Mouse (Mus musculus) embryonic facial prominence, embryonic 13.5 days (tissue): Measurements from ENCODE around the gene Saa3. TPM values are rescaled to one million over a fixed set of nuclear protein-coding genes. Genes with fewer than 3 reads are reported as not detected.
A peak's percentile ranks its signal among the peaks of the same experiment; 100 is the strongest.

Experiments used
- ATAC-seq: fragments of 200-750 bp; cut with Nextera tagmentation; 2 replicates; pipeline ENCODE4 v1.8.0; 2017; ENCODE audit warnings: low read depth; ENCODE audit not compliant: insufficient number of reproducible peaks, insufficient read depth, low FRiP score, low TSS enrichment
- H3K27ac ChIP-seq: fragments of 300-500 bp; sonication (generic); 2 replicates; pipeline ENCODE4 v1.5.1; 2015; ENCODE audit warnings: moderate library complexity, mild to moderate bottlenecking, inconsistent platforms
- H3K27me3 ChIP-seq: fragments of 300-500 bp; sonication (generic); 2 replicates; pipeline ENCODE4 v1.6.1; 2015; ENCODE audit warnings: mild to moderate bottlenecking, inconsistent platforms
- H3K36me3 ChIP-seq: fragments of 300-500 bp; sonication (generic); 2 replicates; pipeline ENCODE4 v1.6.1; 2015; ENCODE audit warnings: mild to moderate bottlenecking, inconsistent platforms
- H3K4me1 ChIP-seq: fragments of 300-500 bp; sonication (generic); 2 replicates; pipeline ENCODE4 v1.6.1; 2015; ENCODE audit warnings: inconsistent platforms
- H3K4me2 ChIP-seq: fragments of 300-500 bp; sonication (generic); 2 replicates; pipeline ENCODE4 v1.6.1; 2015; ENCODE audit warnings: moderate library complexity, mild to moderate bottlenecking, inconsistent platforms
- H3K4me3 ChIP-seq: fragments of 300-500 bp; sonication (generic); 2 replicates; pipeline ENCODE4 v1.5.1; 2015; ENCODE audit warnings: mild to moderate bottlenecking, inconsistent platforms
- H3K9ac ChIP-seq: fragments of 300-500 bp; sonication (generic); 2 replicates; pipeline ENCODE4 v1.6.1; 2015; ENCODE audit warnings: mild to moderate bottlenecking, inconsistent platforms
- H3K9me3 ChIP-seq: fragments of 300-500 bp; sonication (generic); 2 replicates; pipeline ENCODE4 v1.6.1; 2016; ENCODE audit warnings: inconsistent platforms
- WGBS: fragments of 180-500 bp; shearing (Covaris S2); methylation state at CpG from one replicate; pipeline ENCODE4 v1.1.7; 2015; ENCODE audit warnings: mixed read lengths; 5-methylcytosine and 5-hydroxymethylcytosine counted together
- polyA plus RNA-seq: library from polyadenylated mRNA; unstranded; fragments of >200 nt; fragmentation: Nextera tagmentation; extraction: Ambion mirVana; gene quantifications from 2 replicates; pipeline ENCODE4 v1.2.1, GENCODE M21; 2015

Gene Saa3
- polyA plus RNA-seq, 1 experiment from 2014 or later: 0.13 TPM

GRCm38 (mm10) chr7:46734983-46735382 is 19.5 kb upstream of the Saa3 start:
- Histone ChIP-seq H3K27me3 (no peaks in the 10 kb centered on the region), H3K36me3 (no peaks in the 10 kb centered on the region), H3K4me1 (no peaks in the 10 kb centered on the region), H3K9me3 (no peaks in the 10 kb centered on the region), H3K4me2 (no peak overlapping the region), H3K4me3 (no peak overlapping the region), H3K27ac (no peak overlapping the region), H3K9ac (no peak overlapping the region)
- no peak for ATAC-seq
- WGBS: 77% methylated on average over 2 of the region's 2 CpGs

- WGBS: 85% methylated on average over 4 of the region's 4 CpGs
- H3K27ac ChIP-seq: no peak within 1 kb of the TSS
- H3K4me1 ChIP-seq: no peaks in the 10 kb centered on the region
- no peaks in the 10 kb centered on the region for H3K27me3 ChIP-seq
- no peaks in the 10 kb centered on the region for H3K36me3 ChIP-seq
- no peak for ATAC-seq
- no peak within 1 kb of the TSS for H3K4me3 ChIP-seq
- H3K9me3 ChIP-seq: no peaks in the 10 kb centered on the region
- no peak within 1 kb of the TSS for H3K9ac ChIP-seq
- no peak within 1 kb of the TSS for H3K4me2 ChIP-seq
Measured at GRCm38 (mm10) chr7:46732458-46732857, 17.0 kb upstream of the Saa3 start, which contains the start of gene Saa4. Gene Saa4 (minus strand): TSS chr7:46732603.

- H3K27ac ChIP-seq: no peak overlapping the region
- no peak overlapping the region for H3K4me3 ChIP-seq
- H3K36me3 ChIP-seq: no peaks in the 10 kb centered on the region
- H3K9ac ChIP-seq: no peak overlapping the region
- WGBS: 78% methylated on average over 1 of the region's 1 CpGs
- ATAC-seq: no peak
- no peaks in the 10 kb centered on the region for H3K9me3 ChIP-seq
- no peaks in the 10 kb centered on the region for H3K4me1 ChIP-seq
- H3K27me3 ChIP-seq: 0 out of 2 replicates have a peak, but pooled peaks cover 3% of the 10 kb centered on the region
- H3K4me2 ChIP-seq: no peak overlapping the region
Measured at GRCm38 (mm10) chr7:46727584-46727983, 12.1 kb upstream of the Saa3 start.

- no peak for ATAC-seq
Measured at GRCm38 (mm10) chr7:46724396-46724795, 8.9 kb upstream of the Saa3 start.

GRCm38 (mm10) chr7:46723849-46724248 is 8.3 kb upstream of the Saa3 start:
- 85% methylated on average over 3 of the region's 3 CpGs for WGBS

More at GRCm38 (mm10) chr7:46724396-46724795, 8.9 kb upstream of the Saa3 start:
- no peak overlapping the region for H3K4me3 ChIP-seq
- H3K9me3 ChIP-seq: no peaks in the 10 kb centered on the region
- H3K4me1 ChIP-seq: no peaks in the 10 kb centered on the region
- no peaks in the 10 kb centered on the region for H3K36me3 ChIP-seq
- 0 out of 2 replicates have a peak, but pooled peaks cover 3% of the 10 kb centered on the region for H3K27me3 ChIP-seq
- H3K4me2 ChIP-seq: no peak overlapping the region
- no peak overlapping the region for H3K9ac ChIP-seq
- 70% methylated on average over 5 of the region's 5 CpGs for WGBS
- H3K27ac ChIP-seq: no peak overlapping the region

GRCm38 (mm10) chr7:46723354-46723753 is 7.9 kb upstream of the Saa3 start:
- H3K9ac ChIP-seq: no peak overlapping the region
- no peaks in the 10 kb centered on the region for H3K36me3 ChIP-seq
- H3K27me3 ChIP-seq: 0 out of 2 replicates have a peak, but pooled peaks cover 3% of the 10 kb centered on the region
- H3K4me3 ChIP-seq: no peak overlapping the region
- H3K4me2 ChIP-seq: no peak overlapping the region
- no peaks in the 10 kb centered on the region for H3K4me1 ChIP-seq
- no peak overlapping the region for H3K27ac ChIP-seq
- no peaks in the 10 kb centered on the region for H3K9me3 ChIP-seq
- WGBS: 95% methylated on average over 6 of the region's 6 CpGs
- no peak for ATAC-seq

More at GRCm38 (mm10) chr7:46723849-46724248, 8.3 kb upstream of the Saa3 start:
- Histone ChIP-seq H3K9ac (no peak overlapping the region), H3K9me3 (no peaks in the 10 kb centered on the region), H3K4me3 (no peak overlapping the region), H3K4me2 (no peak overlapping the region), H3K4me1 (no peaks in the 10 kb centered on the region), H3K27me3 (0 out of 2 replicates have a peak, but pooled peaks cover 3% of the 10 kb centered on the region), H3K36me3 (no peaks in the 10 kb centered on the region), H3K27ac (no peak overlapping the region)
- ATAC-seq: no peak

GRCm38 (mm10) chr7:46720460-46720859 is 5.0 kb upstream of the Saa3 start:
- H3K4me3 ChIP-seq: no peak overlapping the region
- H3K36me3 ChIP-seq: no peaks in the 10 kb centered on the region
- H3K27ac ChIP-seq: no peak overlapping the region
- 76% methylated on average over 9 of the region's 9 CpGs for WGBS
- H3K4me1 ChIP-seq: no peaks in the 10 kb centered on the region
- H3K9me3 ChIP-seq: no peaks in the 10 kb centered on the region
- 0 out of 2 replicates have a peak, but pooled peaks cover 3% of the 10 kb centered on the region for H3K27me3 ChIP-seq
- no peak for ATAC-seq
- no peak overlapping the region for H3K4me2 ChIP-seq
- H3K9ac ChIP-seq: no peak overlapping the region

GRCm38 (mm10) chr7:46719526-46719925 is 4.0 kb upstream of the Saa3 start:
- no peak for ATAC-seq
- no peaks in the 10 kb centered on the region for H3K27me3 ChIP-seq
- no peak overlapping the region for H3K27ac ChIP-seq
- no peaks in the 10 kb centered on the region for H3K9me3 ChIP-seq
- no peaks in the 10 kb centered on the region for H3K4me1 ChIP-seq
- no peak overlapping the region for H3K9ac ChIP-seq
- no peak overlapping the region for H3K4me2 ChIP-seq
- 77% methylated on average over 7 of the region's 7 CpGs for WGBS
- no peaks in the 10 kb centered on the region for H3K36me3 ChIP-seq
- no peak overlapping the region for H3K4me3 ChIP-seq

GRCm38 (mm10) chr7:46718591-46719270 is 3.2 kb upstream of the Saa3 start:
- Histone ChIP-seq H3K4me2 (no peak overlapping the region), H3K9ac (no peak overlapping the region), H3K27ac (no peak overlapping the region), H3K27me3 (no peaks in the 10 kb centered on the region), H3K36me3 (no peaks in the 10 kb centered on the region), H3K4me1 (no peaks in the 10 kb centered on the region), H3K4me3 (no peak overlapping the region), H3K9me3 (no peaks in the 10 kb centered on the region)
- no peak for ATAC-seq
- WGBS: 76% methylated on average over 7 of the region's 7 CpGs

GRCm38 (mm10) chr7:46716897-46717296 is 1.4 kb upstream of the Saa3 start:
- 62% methylated on average over 5 of the region's 5 CpGs for WGBS
- H3K4me3 ChIP-seq: no peak overlapping the region
- ATAC-seq: no peak

GRCm38 (mm10) chr7:46714518-46714917 is 982 bp downstream of the Saa3 start:
- peaks cover 3% of the 10 kb centered on the region; the same call in 1 of the 2 replicates for H3K4me1 ChIP-seq
- no peaks in the 10 kb centered on the region for H3K9me3 ChIP-seq
- no peaks in the 10 kb centered on the region for H3K36me3 ChIP-seq
- H3K4me2 ChIP-seq: no peak overlapping the region
- H3K27ac ChIP-seq: no peak overlapping the region
- no peak for ATAC-seq
- H3K9ac ChIP-seq: no peak overlapping the region
- WGBS: 25% methylated on average over 6 of the region's 6 CpGs
- H3K4me3 ChIP-seq: no peak overlapping the region
- no peaks in the 10 kb centered on the region for H3K27me3 ChIP-seq

More at GRCm38 (mm10) chr7:46716897-46717296, 1.4 kb upstream of the Saa3 start:
- H3K4me1 ChIP-seq: no peaks in the 10 kb centered on the region
- no peak overlapping the region for H3K4me2 ChIP-seq
- no peaks in the 10 kb centered on the region for H3K27me3 ChIP-seq
- no peaks in the 10 kb centered on the region for H3K9me3 ChIP-seq
- no peaks in the 10 kb centered on the region for H3K36me3 ChIP-seq
- H3K27ac ChIP-seq: no peak overlapping the region
- H3K9ac ChIP-seq: no peak overlapping the region

GRCm38 (mm10) chr7:46712250-46712649 is 3.2 kb downstream of the Saa3 start:
- Histone ChIP-seq H3K4me2 (no peak overlapping the region), H3K9ac (peak overlapping the region; percentile 28; the same call in 1 of the 2 replicates), H3K27me3 (no peaks in the 10 kb centered on the region), H3K27ac (no peak overlapping the region), H3K4me3 (no peak overlapping the region), H3K9me3 (no peaks in the 10 kb centered on the region), H3K36me3 (peaks cover 8% of the 10 kb centered on the region), H3K4me1 (peaks cover 8% of the 10 kb centered on the region)
- ATAC-seq: no peak
- WGBS: 68% methylated on average over 6 of the region's 6 CpGs
